Mouse (Mus musculus): Measurements from ENCODE around the gene 2810004N23Rik. TPM values are rescaled to one million over a fixed set of nuclear protein-coding genes. Genes with fewer than 3 reads are reported as not detected.
A peak's percentile ranks its signal among the peaks of the same experiment; 100 is the strongest.

The 2810004N23Rik gene
- 25.5 and 27.3 TPM in 2 replicates for polyA plus RNA-seq (2015; fragmentation: Nextera tagmentation; extraction: Ambion mirVana)

DNA sequence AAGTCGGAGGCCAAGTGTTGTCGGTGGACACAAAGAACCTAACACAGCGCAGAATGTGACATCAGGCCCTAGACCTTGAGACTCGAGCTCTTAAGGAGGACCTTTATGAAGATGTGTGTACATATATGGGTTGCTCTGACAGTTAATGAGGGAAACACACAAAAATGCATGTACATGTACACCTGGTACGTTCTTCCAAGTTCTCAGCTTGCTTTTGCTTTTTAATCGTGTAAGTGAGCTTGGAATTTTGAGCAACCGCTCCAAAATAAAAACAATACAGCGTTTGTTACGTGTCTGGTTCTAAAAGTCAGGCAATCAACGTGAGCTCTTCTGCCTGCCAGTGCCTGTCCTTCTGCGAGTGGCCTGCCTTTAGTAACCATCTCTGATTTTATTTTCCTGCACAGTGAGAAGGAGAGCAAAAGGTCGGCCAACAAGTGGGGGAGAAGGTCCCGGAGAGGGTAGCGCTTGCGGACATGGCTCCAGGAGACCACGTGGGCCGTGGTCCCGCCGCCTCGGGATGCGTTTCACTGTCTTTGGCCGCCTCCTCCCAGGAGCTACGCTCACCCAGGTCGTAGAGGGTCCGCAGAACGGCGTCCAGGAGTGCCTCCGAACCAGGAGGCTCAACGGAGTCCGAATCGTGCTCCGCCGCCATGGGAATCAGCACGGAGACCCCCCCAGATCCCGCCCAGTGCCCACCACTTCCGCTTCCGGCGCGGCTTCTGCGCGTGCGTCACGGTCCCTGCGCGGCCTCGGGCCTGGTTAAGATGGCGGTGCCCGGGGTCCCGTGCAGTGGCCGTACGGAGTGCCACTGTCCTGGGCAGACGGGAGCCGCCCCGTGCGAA lies at the start of gene 2810004N23Rik, which contains the start of gene Gnpat:
Gene 2810004N23Rik, minus strand, starts transcription at position 800 of the 842 bp plus-strand sequence.
Gene Gnpat, plus strand, starts transcription at position 713 of the 842 bp plus-strand sequence.
- peak within 1 kb of the TSS; percentile 96 for H3K9ac ChIP-seq (ENCODE audit: low read depth, low read length)
- H3K27ac ChIP-seq (ENCODE audit: low read length): peak within 1 kb of the TSS; percentile 91
- peak within 1 kb of the TSS; percentile 86 for H3K4me3 ChIP-seq (ENCODE audit: low read depth, low read length)
- H3K4me2 ChIP-seq (ENCODE audit: low read length): peak within 1 kb of the TSS; percentile 68
- H3K27me3 ChIP-seq (ENCODE audit: control insufficient read depth, insufficient read depth, low read depth, low read length): no peaks in the 10 kb centered on the region
- peaks cover 5% of the 10 kb centered on the region for H3K36me3 ChIP-seq (ENCODE audit: control insufficient read depth, insufficient read depth, low read length)
- 2% methylated on average over 55 of the region's 55 CpGs for WGBS
- peaks cover 11% of the 10 kb centered on the region for H3K4me1 ChIP-seq (ENCODE audit: control insufficient read depth, insufficient read depth, low read length)
- peak; percentile 98 for ATAC-seq
- no peaks in the 10 kb centered on the region for H3K9me3 ChIP-seq (replicated peaks; ENCODE audit: control insufficient read depth, low read length, poor library complexity, severe bottlenecking)

DNA sequence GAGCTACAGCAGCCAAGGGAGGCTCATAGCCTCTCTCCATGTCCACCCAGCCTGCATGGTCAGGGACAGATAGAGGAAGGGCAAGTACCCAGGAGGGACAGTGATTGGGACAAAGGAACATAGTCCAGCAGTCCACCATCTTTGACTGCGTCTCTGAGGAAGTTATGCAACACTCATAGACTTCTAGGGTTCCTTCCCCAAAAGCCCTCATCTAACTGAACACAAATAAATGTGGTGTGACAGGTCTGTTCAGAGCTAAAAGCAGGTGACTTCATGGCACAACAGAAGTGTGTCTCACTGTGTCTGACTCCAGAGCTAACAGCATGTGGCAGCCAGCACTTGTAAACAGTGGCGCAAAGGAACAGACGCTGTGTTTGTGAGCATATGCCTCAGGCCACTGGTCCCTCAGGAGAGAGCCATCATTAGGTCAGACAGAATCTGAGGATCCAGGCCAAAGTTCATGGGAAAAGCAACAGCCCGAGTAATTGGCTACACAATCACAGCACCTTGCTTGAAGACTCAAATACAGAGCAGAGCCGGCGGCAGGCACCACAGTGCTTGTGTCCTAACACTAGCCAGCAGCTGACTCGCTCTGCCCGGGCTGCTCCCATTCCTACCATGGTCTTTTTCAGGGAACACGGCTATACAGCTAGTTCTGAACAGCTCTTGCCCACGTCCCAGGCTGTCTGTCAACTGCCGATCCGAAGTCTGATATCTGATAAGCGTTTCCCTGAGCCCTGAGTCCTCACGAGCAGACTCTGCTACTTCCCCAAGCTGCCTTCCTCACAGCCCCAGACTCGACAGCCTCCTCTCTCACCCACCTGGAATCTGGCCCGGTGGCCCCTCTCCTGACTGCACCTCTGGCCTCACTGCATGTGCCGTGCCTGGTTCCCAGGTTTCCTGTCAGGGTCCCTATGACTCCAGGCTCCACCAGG lies 49.3 kb upstream of the 2810004N23Rik start:
- H3K4me2 ChIP-seq (ENCODE audit: low read length): no peak overlapping the region
- no peaks in the 10 kb centered on the region for H3K27me3 ChIP-seq (ENCODE audit: control insufficient read depth, insufficient read depth, low read depth, low read length)
- no peaks in the 10 kb centered on the region for H3K9me3 ChIP-seq (replicated peaks; ENCODE audit: control insufficient read depth, low read length, poor library complexity, severe bottlenecking)
- no peaks in the 10 kb centered on the region for H3K4me1 ChIP-seq (ENCODE audit: control insufficient read depth, insufficient read depth, low read length)
- 81% methylated on average over 17 of the region's 17 CpGs for WGBS
- H3K9ac ChIP-seq (ENCODE audit: low read depth, low read length): no peak overlapping the region
- no peak for ATAC-seq
- H3K27ac ChIP-seq (ENCODE audit: low read length): no peak overlapping the region
- H3K4me3 ChIP-seq (ENCODE audit: low read depth, low read length): no peak overlapping the region
- H3K36me3 ChIP-seq (ENCODE audit: control insufficient read depth, insufficient read depth, low read length): peaks cover 44% of the 10 kb centered on the region

DNA sequence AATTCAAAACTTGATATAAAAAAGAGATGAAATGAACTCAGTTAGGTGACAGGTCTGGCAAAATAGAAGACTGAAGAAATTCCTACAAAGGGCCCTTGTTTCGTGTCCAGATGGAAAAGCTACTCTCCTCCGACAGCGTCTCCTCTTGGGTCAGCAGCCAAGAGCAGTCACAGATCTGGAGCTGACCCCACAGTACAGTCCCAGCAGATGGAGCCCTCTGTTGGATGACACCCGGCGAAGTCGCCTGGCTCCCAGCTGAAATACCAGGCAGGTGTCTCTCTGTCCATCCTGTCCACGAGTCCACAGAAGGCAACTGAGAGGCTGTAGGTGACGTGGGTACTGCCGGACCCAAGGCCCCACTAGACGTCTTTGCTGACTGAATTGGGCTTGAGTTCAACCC lies 47.4 kb upstream of the 2810004N23Rik start:
- H3K27ac ChIP-seq (ENCODE audit: low read length): no peak overlapping the region
- H3K36me3 ChIP-seq (ENCODE audit: control insufficient read depth, insufficient read depth, low read length): peaks cover 49% of the 10 kb centered on the region
- H3K27me3 ChIP-seq (ENCODE audit: control insufficient read depth, insufficient read depth, low read depth, low read length): no peaks in the 10 kb centered on the region
- H3K9ac ChIP-seq (ENCODE audit: low read depth, low read length): no peak overlapping the region
- no peak overlapping the region for H3K4me2 ChIP-seq (ENCODE audit: low read length)
- H3K4me1 ChIP-seq (ENCODE audit: control insufficient read depth, insufficient read depth, low read length): peaks cover 2% of the 10 kb centered on the region; the same call in 1 of the 2 replicates
- no peak overlapping the region for H3K4me3 ChIP-seq (ENCODE audit: low read depth, low read length)
- no peaks in the 10 kb centered on the region for H3K9me3 ChIP-seq (replicated peaks; ENCODE audit: control insufficient read depth, low read length, poor library complexity, severe bottlenecking)
- 90% methylated on average over 10 of the region's 10 CpGs for WGBS
- no peak for ATAC-seq

DNA sequence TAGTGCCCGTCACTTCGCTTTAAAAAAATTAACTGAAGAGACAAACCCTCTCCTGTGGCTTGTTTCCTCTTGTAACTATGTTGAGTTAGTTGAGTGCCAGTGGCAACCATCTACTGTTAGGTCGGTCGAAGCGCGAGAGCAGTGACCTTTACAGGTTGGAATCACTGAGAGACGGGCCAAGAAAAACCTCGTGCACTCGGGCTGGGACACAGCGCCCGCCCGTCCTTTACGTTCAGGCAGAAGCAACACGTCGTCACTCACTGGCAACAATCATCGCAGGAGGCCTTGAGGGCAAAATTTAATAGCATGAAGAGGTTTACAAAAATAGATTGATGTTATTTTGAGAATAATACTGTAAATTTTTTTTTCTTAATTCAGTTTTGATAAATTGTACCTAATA lies 47.0 kb upstream of the 2810004N23Rik start:
- no peak for ATAC-seq
- Histone ChIP-seq H3K4me1 (ENCODE audit: control insufficient read depth, insufficient read depth, low read length) (peaks cover 3% of the 10 kb centered on the region; the same call in 1 of the 2 replicates), H3K27me3 (ENCODE audit: control insufficient read depth, insufficient read depth, low read depth, low read length) (no peaks in the 10 kb centered on the region), H3K9ac (ENCODE audit: low read depth, low read length) (no peak overlapping the region), H3K9me3 (replicated peaks; ENCODE audit: control insufficient read depth, low read length, poor library complexity, severe bottlenecking) (no peaks in the 10 kb centered on the region), H3K27ac (ENCODE audit: low read length) (no peak overlapping the region), H3K4me2 (ENCODE audit: low read length) (no peak overlapping the region), H3K36me3 (ENCODE audit: control insufficient read depth, insufficient read depth, low read length) (peaks cover 46% of the 10 kb centered on the region), H3K4me3 (ENCODE audit: low read depth, low read length) (no peak overlapping the region)
- 96% methylated on average over 16 of the region's 16 CpGs for WGBS

DNA sequence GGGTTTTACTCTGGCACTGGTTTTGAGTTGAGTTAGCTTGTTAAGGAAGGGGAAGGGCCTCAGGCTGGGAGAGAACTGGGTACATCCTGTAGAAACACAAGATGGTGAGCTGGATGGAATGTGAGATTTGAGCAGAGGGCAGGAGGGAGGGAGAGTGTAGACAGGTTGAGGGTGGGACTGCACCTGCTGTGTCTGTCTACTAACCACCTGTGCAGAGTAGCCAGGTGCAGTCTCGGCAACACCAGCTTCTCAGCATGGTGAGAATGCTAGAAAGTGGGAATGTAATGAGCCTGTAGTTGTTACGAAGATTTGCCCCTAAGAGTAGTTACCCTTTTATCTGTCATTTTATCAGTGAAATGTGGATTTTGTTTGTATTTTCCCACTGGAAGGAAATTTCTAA lies 42.6 kb upstream of the 2810004N23Rik start:
- Histone ChIP-seq H3K9me3 (replicated peaks; ENCODE audit: control insufficient read depth, low read length, poor library complexity, severe bottlenecking) (no peaks in the 10 kb centered on the region), H3K27me3 (ENCODE audit: control insufficient read depth, insufficient read depth, low read depth, low read length) (no peaks in the 10 kb centered on the region), H3K27ac (ENCODE audit: low read length) (no peak overlapping the region), H3K36me3 (ENCODE audit: control insufficient read depth, insufficient read depth, low read length) (peaks cover 43% of the 10 kb centered on the region), H3K9ac (ENCODE audit: low read depth, low read length) (no peak overlapping the region), H3K4me2 (ENCODE audit: low read length) (no peak overlapping the region), H3K4me1 (ENCODE audit: control insufficient read depth, insufficient read depth, low read length) (peaks cover 3% of the 10 kb centered on the region; the same call in 1 of the 2 replicates), H3K4me3 (ENCODE audit: low read depth, low read length) (no peak overlapping the region)
- WGBS: 95% methylated on average over 2 of the region's 2 CpGs
- ATAC-seq: no peak

DNA sequence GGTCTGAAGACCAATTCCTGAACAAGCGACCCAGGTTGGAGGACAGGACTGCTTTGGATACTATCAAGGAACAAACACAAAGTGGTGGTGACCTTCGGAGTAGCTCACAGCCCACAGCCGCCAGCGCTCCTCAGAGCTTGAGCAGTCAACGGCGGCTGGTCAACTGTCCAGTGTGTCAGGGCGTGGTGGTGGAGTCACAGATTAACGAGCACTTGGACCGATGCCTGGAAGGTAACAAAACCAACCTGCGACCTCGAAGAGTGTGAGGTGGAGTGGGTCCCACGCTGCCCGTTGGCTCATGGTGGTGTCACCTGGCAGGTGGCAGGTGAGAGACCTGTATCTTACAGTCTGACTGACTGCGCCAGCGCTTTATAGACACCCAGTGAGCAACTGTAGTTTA lies 40.3 kb upstream of the 2810004N23Rik start:
- Histone ChIP-seq H3K4me2 (ENCODE audit: low read length) (no peak overlapping the region), H3K27me3 (ENCODE audit: control insufficient read depth, insufficient read depth, low read depth, low read length) (no peaks in the 10 kb centered on the region), H3K9ac (ENCODE audit: low read depth, low read length) (no peak overlapping the region), H3K4me1 (ENCODE audit: control insufficient read depth, insufficient read depth, low read length) (peaks cover 16% of the 10 kb centered on the region), H3K9me3 (replicated peaks; ENCODE audit: control insufficient read depth, low read length, poor library complexity, severe bottlenecking) (no peaks in the 10 kb centered on the region), H3K4me3 (ENCODE audit: low read depth, low read length) (no peak overlapping the region), H3K27ac (ENCODE audit: low read length) (no peak overlapping the region), H3K36me3 (ENCODE audit: control insufficient read depth, insufficient read depth, low read length) (peaks cover 38% of the 10 kb centered on the region)
- ATAC-seq: no peak
- 96% methylated on average over 15 of the region's 15 CpGs for WGBS

DNA sequence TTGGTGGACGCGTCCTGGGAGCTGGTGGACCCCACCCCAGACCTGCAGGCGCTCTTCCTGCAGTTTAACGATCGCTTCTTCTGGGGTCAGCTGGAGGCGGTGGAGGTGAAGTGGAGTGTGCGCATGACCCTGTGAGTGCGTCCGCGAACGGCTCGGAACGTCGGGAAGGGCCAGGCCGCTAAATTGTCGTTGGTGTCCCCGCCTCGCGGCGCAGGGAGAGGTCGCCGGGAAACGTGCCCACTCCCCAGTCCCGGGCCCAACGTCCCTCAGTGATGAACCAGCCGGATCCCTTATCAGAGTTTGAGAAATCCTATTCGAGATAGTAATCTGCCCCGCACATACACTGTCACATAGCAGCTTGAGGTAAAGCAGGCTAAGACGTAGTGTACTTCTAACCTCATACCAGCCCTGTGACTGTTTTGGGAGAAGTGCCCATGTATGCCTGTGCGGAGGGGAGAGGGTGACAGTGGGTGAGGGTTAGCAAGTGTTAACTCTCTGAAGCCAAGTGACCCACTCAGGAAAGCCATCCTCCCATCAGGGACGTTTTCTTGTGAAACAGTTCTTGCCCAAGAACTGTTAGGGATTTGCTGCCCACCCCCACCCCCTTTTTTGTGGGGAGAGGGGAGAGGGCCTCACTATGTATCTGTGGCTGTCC lies 35.5 kb upstream of the 2810004N23Rik start:
- peak overlapping the region; percentile 88 for H3K27ac ChIP-seq (ENCODE audit: low read length)

DNA sequence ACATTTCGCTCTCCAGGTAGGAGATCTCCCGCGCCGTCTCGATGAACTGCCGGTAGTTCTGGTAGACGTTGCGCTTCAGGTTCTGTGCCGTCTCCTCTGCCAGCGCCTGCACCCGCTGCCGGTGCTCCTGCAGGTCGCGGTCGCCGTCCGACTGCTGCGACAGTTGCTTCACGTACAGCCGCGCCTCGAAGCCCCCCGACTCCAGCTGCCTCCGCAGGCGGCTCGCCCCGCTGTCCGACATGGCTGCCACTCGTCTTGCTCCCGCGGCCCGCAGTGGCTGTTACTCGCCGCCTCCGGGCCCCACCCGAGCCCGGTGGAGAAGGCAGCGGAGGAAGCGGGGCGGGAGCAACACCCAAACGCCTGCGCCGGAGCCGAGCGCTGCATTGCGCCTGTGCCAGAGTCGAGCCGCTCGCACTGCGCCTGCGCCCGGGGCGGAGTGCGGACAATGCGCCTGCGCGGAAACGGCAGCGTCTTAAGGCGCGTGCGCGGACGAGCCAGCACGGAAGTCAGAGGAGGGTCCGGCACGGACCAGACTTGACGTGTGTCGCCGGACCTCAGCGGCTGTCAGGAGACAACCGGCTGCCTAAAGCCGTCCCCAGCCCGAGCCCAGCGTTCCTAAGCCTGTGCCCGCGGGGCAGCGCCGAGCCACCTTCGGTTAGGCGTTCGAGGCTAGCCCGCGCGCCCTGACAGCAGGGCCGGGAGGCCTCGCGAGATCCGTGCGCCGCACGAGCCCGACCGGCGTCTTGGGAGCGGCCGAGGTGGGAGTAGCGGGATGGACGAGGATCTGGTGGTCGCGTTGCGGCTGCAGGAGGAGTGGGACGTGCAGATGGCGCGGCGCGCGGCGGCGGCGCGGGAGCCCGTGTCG lies 34.7 kb upstream of the 2810004N23Rik start, which contains the start of the genes Exoc8 and Sprtn:
Gene Exoc8, minus strand, starts transcription at position 320 of the 865 bp plus-strand sequence.
Gene Sprtn, plus strand, starts transcription at position 501 of the 865 bp plus-strand sequence.
- peaks cover 34% of the 10 kb centered on the region for H3K36me3 ChIP-seq (ENCODE audit: control insufficient read depth, insufficient read depth, low read length)
- H3K4me2 ChIP-seq (ENCODE audit: low read length): peak within 1 kb of the TSS; percentile 89
- H3K4me1 ChIP-seq (ENCODE audit: control insufficient read depth, insufficient read depth, low read length): peaks cover 32% of the 10 kb centered on the region
- H3K9ac ChIP-seq (ENCODE audit: low read depth, low read length): peak within 1 kb of the TSS; percentile 88
- peak; percentile 94 for ATAC-seq
- peak within 1 kb of the TSS; percentile 88 for H3K27ac ChIP-seq (ENCODE audit: low read length)
- no peaks in the 10 kb centered on the region for H3K27me3 ChIP-seq (ENCODE audit: control insufficient read depth, insufficient read depth, low read depth, low read length)
- under 1% methylated on average over 114 of the region's 114 CpGs for WGBS
- no peaks in the 10 kb centered on the region for H3K9me3 ChIP-seq (replicated peaks; ENCODE audit: control insufficient read depth, low read length, poor library complexity, severe bottlenecking)
- peak within 1 kb of the TSS; percentile 99 for H3K4me3 ChIP-seq (ENCODE audit: low read depth, low read length)

More for the DNA sequence above, 35.5 kb upstream of the 2810004N23Rik start:
- no peaks in the 10 kb centered on the region for H3K27me3 ChIP-seq (ENCODE audit: control insufficient read depth, insufficient read depth, low read depth, low read length)
- peaks cover 41% of the 10 kb centered on the region for H3K36me3 ChIP-seq (ENCODE audit: control insufficient read depth, insufficient read depth, low read length)
- peaks cover 32% of the 10 kb centered on the region for H3K4me1 ChIP-seq (ENCODE audit: control insufficient read depth, insufficient read depth, low read length)
- peak; percentile 0; the same call in 1 of the 2 replicates for ATAC-seq
- WGBS: 8% methylated on average over 31 of the region's 31 CpGs
- peak overlapping the region; percentile 82 for H3K4me2 ChIP-seq (ENCODE audit: low read length)
- H3K9ac ChIP-seq (ENCODE audit: low read depth, low read length): peak overlapping the region; percentile 84
- H3K4me3 ChIP-seq (ENCODE audit: low read depth, low read length): peak overlapping the region; percentile 99
- H3K9me3 ChIP-seq (replicated peaks; ENCODE audit: control insufficient read depth, low read length, poor library complexity, severe bottlenecking): no peaks in the 10 kb centered on the region

Measured in midbrain, embryonic 16.5 days (tissue).